Mouse (Mus musculus): Measurements from ENCODE around the gene Zfp46. TPM values are rescaled to one million over a fixed set of nuclear protein-coding genes. Genes with fewer than 3 reads are reported as not detected.

Zfp46 gene
- polyA plus RNA-seq (2014; fragmentation: Nextera tagmentation; extraction: Ambion mirVana), result 10.5 and 11.9 TPM in 2 replicates

DNA sequence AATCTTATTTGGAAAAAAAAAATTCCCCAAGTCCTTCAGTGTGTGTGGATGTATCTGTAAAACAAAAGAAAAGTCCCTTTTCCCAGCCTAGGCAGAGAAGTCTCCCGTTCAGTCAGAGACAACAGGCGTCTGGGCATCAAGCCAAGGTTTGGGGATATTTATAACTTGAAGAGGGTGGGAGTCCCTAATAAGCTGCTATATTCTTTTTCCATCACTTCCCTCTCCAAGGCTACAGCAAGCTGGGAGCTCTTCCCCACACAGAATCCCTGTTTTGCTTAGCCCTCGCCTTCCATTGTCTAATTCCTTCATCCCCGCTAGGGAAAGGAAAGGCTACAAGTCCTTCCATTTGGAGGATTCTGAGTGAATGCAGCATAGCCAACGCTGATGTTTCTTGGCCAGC, at the start of gene Zfp46:
TSS of gene Zfp46 (plus strand) at position 229 of the 400 bp plus-strand sequence.
- no peak for DNase-seq (ENCODE audit: low spot score)
- peak within 1 kb of the TSS; percentile 79 for H3K4me2 ChIP-seq
- 62% methylated on average over 5 of the region's 5 CpGs for WGBS
- peaks cover 6% of the 10 kb centered on the region for H3K4me1 ChIP-seq (replicated peaks; ENCODE audit: control insufficient read depth, insufficient read depth, low read length)
- peaks cover 3% of the 10 kb centered on the region; the same call in 1 of the 2 replicates for H3K9me3 ChIP-seq (ENCODE audit: control insufficient read depth, low read length)
- no peak for ATAC-seq (replicated peaks; ENCODE audit: low FRiP score)
- peaks cover 18% of the 10 kb centered on the region for H3K36me3 ChIP-seq (ENCODE audit: control insufficient read depth, insufficient read depth, low read length)
- H3K9ac ChIP-seq (ENCODE audit: low read depth, low read length), result peak within 1 kb of the TSS; percentile 72
- H3K27me3 ChIP-seq (replicated peaks; ENCODE audit: control insufficient read depth, insufficient read depth, low read length), result no peaks in the 10 kb centered on the region
- peak within 1 kb of the TSS; percentile 22; the same call in 1 of the 2 replicates for H3K27ac ChIP-seq (ENCODE audit: low read depth, low read length)
- peak within 1 kb of the TSS; percentile 60 for H3K4me3 ChIP-seq (ENCODE audit: low read depth, low read length)

DNA sequence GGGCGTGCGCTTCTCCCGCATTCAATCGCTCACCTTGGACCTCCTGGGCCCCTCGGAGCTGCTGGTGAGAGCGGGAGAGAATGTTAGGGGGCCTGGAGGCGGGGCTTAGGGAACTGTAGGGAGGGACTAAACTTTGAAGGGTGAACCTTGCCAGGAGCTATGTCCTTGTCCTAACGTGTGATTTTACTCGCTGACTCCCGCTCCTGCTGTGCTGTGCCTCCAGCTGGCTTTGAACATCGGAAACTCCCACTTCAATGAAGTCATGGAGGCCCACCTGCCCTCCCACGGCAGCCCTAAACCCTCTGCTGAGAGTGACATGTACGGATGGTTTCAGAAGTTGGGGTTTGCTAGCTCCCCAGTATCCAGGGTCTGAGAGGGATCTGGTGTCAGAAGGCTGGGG, 45.8 kb upstream of the Zfp46 start:
- H3K9ac ChIP-seq (ENCODE audit: low read depth, low read length), result no peak overlapping the region
- H3K27me3 ChIP-seq (replicated peaks; ENCODE audit: control insufficient read depth, insufficient read depth, low read length), result peaks cover 61% of the 10 kb centered on the region
- H3K9me3 ChIP-seq (ENCODE audit: control insufficient read depth, low read length), result no peaks in the 10 kb centered on the region
- 17% methylated on average over 13 of the region's 13 CpGs for WGBS
- no peak for ATAC-seq (replicated peaks; ENCODE audit: low FRiP score)
- H3K4me3 ChIP-seq (ENCODE audit: low read depth, low read length), result no peak overlapping the region
- DNase-seq (ENCODE audit: low spot score), result no peak
- H3K4me1 ChIP-seq (replicated peaks; ENCODE audit: control insufficient read depth, insufficient read depth, low read length), result no peaks in the 10 kb centered on the region
- 0 out of 2 replicates have a peak overlapping the region, but pooled peaks have one; percentile 20 for H3K4me2 ChIP-seq
- H3K27ac ChIP-seq (ENCODE audit: low read depth, low read length), result no peak overlapping the region
- no peaks in the 10 kb centered on the region for H3K36me3 ChIP-seq (ENCODE audit: control insufficient read depth, insufficient read depth, low read length)

DNA sequence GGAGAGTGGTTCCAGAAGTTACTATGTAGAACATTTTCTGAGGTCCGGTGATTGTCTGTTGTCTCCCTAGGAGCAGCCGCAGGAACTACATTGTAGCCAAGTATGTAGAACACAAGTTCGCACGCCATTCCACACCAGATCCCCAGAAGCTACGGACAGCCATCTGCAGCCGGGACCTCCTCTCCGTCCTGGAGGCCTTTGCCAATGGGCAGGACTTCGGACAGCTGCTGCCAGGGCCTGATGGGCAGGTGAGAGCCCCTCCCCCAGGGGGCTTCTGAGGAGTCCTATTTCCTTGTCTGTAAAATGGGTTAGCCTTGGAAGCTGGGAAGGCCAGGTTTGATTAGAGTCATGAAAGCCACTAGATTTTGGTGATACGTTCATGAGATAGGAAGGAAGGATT, 45.4 kb upstream of the Zfp46 start:
- Histone ChIP-seq H3K4me1 (replicated peaks; ENCODE audit: control insufficient read depth, insufficient read depth, low read length) (no peaks in the 10 kb centered on the region), H3K9me3 (ENCODE audit: control insufficient read depth, low read length) (no peaks in the 10 kb centered on the region), H3K4me3 (ENCODE audit: low read depth, low read length) (no peak overlapping the region), H3K36me3 (ENCODE audit: control insufficient read depth, insufficient read depth, low read length) (no peaks in the 10 kb centered on the region), H3K4me2 (no peak overlapping the region), H3K27me3 (replicated peaks; ENCODE audit: control insufficient read depth, insufficient read depth, low read length) (peaks cover 62% of the 10 kb centered on the region), H3K27ac (ENCODE audit: low read depth, low read length) (no peak overlapping the region), H3K9ac (ENCODE audit: low read depth, low read length) (no peak overlapping the region)
- ATAC-seq (replicated peaks; ENCODE audit: low FRiP score) (no peak), DNase-seq (ENCODE audit: low spot score) (no peak)
- whole genome bisulfite sequencing, result 57% methylated on average over 9 of the region's 9 CpGs

GRCm38 (mm10) chr4:136239622-136240021, 44.9 kb upstream of the Zfp46 start:
- ATAC-seq (replicated peaks; ENCODE audit: low FRiP score), result no peak; the same call in 1 of the 2 replicates
- H3K27me3 ChIP-seq (replicated peaks; ENCODE audit: control insufficient read depth, insufficient read depth, low read length), result peaks cover 64% of the 10 kb centered on the region
- 14% methylated on average over 8 of the region's 8 CpGs for WGBS

GRCm38 (mm10) chr4:136240123-136240522, 44.4 kb upstream of the Zfp46 start:
- no peaks in the 10 kb centered on the region for H3K36me3 ChIP-seq (ENCODE audit: control insufficient read depth, insufficient read depth, low read length)
- H3K27ac ChIP-seq (ENCODE audit: low read depth, low read length), result no peak overlapping the region
- no peak overlapping the region for H3K4me3 ChIP-seq (ENCODE audit: low read depth, low read length)
- no peak overlapping the region for H3K4me2 ChIP-seq
- 57% methylated on average over 14 of the region's 14 CpGs for WGBS
- no peaks in the 10 kb centered on the region for H3K4me1 ChIP-seq (replicated peaks; ENCODE audit: control insufficient read depth, insufficient read depth, low read length)
- H3K9ac ChIP-seq (ENCODE audit: low read depth, low read length), result no peak overlapping the region
- DNase-seq (ENCODE audit: low spot score) (no peak), ATAC-seq (replicated peaks; ENCODE audit: low FRiP score) (no peak)
- H3K27me3 ChIP-seq (replicated peaks; ENCODE audit: control insufficient read depth, insufficient read depth, low read length), result peaks cover 69% of the 10 kb centered on the region
- H3K9me3 ChIP-seq (ENCODE audit: control insufficient read depth, low read length), result no peaks in the 10 kb centered on the region

More at GRCm38 (mm10) chr4:136239622-136240021, 44.9 kb upstream of the Zfp46 start:
- H3K4me2 ChIP-seq, result no peak overlapping the region
- no peak overlapping the region for H3K27ac ChIP-seq (ENCODE audit: low read depth, low read length)
- no peaks in the 10 kb centered on the region for H3K36me3 ChIP-seq (ENCODE audit: control insufficient read depth, insufficient read depth, low read length)
- no peaks in the 10 kb centered on the region for H3K4me1 ChIP-seq (replicated peaks; ENCODE audit: control insufficient read depth, insufficient read depth, low read length)
- no peak overlapping the region for H3K9ac ChIP-seq (ENCODE audit: low read depth, low read length)
- H3K9me3 ChIP-seq (ENCODE audit: control insufficient read depth, low read length), result no peaks in the 10 kb centered on the region
- peak; percentile 78 for DNase-seq (ENCODE audit: low spot score)
- no peak overlapping the region for H3K4me3 ChIP-seq (ENCODE audit: low read depth, low read length)

- Histone ChIP-seq H3K27ac (ENCODE audit: low read depth, low read length) (no peak overlapping the region), H3K4me3 (ENCODE audit: low read depth, low read length) (no peak overlapping the region), H3K9me3 (ENCODE audit: control insufficient read depth, low read length) (no peaks in the 10 kb centered on the region), H3K27me3 (replicated peaks; ENCODE audit: control insufficient read depth, insufficient read depth, low read length) (peaks cover 77% of the 10 kb centered on the region), H3K4me1 (replicated peaks; ENCODE audit: control insufficient read depth, insufficient read depth, low read length) (no peaks in the 10 kb centered on the region), H3K9ac (ENCODE audit: low read depth, low read length) (no peak overlapping the region), H3K36me3 (ENCODE audit: control insufficient read depth, insufficient read depth, low read length) (no peaks in the 10 kb centered on the region), H3K4me2 (no peak overlapping the region)
- ATAC-seq (replicated peaks; ENCODE audit: low FRiP score), result no peak
- WGBS, result 67% methylated on average over 8 of the region's 8 CpGs
- DNase-seq (ENCODE audit: low spot score), result no peak
These were observed 43.5 kb upstream of the Zfp46 start for GRCm38 (mm10) chr4:136240955-136241354.

GRCm38 (mm10) chr4:136242065-136242703, 42.3 kb upstream of the Zfp46 start:
- H3K4me2 ChIP-seq, result no peak overlapping the region
- no peaks in the 10 kb centered on the region for H3K36me3 ChIP-seq (ENCODE audit: control insufficient read depth, insufficient read depth, low read length)
- H3K4me1 ChIP-seq (replicated peaks; ENCODE audit: control insufficient read depth, insufficient read depth, low read length), result peaks cover 6% of the 10 kb centered on the region; the same call in 1 of the 2 replicates
- H3K9ac ChIP-seq (ENCODE audit: low read depth, low read length), result no peak overlapping the region
- H3K4me3 ChIP-seq (ENCODE audit: low read depth, low read length), result no peak overlapping the region
- DNase-seq (ENCODE audit: low spot score) (no peak), ATAC-seq (replicated peaks; ENCODE audit: low FRiP score) (no peak)
- no peak overlapping the region for H3K27ac ChIP-seq (ENCODE audit: low read depth, low read length)
- H3K9me3 ChIP-seq (ENCODE audit: control insufficient read depth, low read length), result no peaks in the 10 kb centered on the region
- WGBS, result 37% methylated on average over 8 of the region's 8 CpGs
- H3K27me3 ChIP-seq (replicated peaks; ENCODE audit: control insufficient read depth, insufficient read depth, low read length), result peaks cover 89% of the 10 kb centered on the region

- Histone ChIP-seq H3K36me3 (ENCODE audit: control insufficient read depth, insufficient read depth, low read length) (no peaks in the 10 kb centered on the region), H3K4me3 (ENCODE audit: low read depth, low read length) (no peak overlapping the region), H3K9ac (ENCODE audit: low read depth, low read length) (no peak overlapping the region), H3K27ac (ENCODE audit: low read depth, low read length) (no peak overlapping the region), H3K4me1 (replicated peaks; ENCODE audit: control insufficient read depth, insufficient read depth, low read length) (peaks cover 6% of the 10 kb centered on the region; the same call in 1 of the 2 replicates), H3K4me2 (no peak overlapping the region), H3K27me3 (replicated peaks; ENCODE audit: control insufficient read depth, insufficient read depth, low read length) (peaks cover 89% of the 10 kb centered on the region), H3K9me3 (ENCODE audit: control insufficient read depth, low read length) (no peaks in the 10 kb centered on the region)
- ATAC-seq (replicated peaks; ENCODE audit: low FRiP score), result no peak
- 71% methylated on average over 7 of the region's 7 CpGs for WGBS
- no peak for DNase-seq (ENCODE audit: low spot score)
These were observed 41.8 kb upstream of the Zfp46 start for GRCm38 (mm10) chr4:136242728-136243127.

DNA sequence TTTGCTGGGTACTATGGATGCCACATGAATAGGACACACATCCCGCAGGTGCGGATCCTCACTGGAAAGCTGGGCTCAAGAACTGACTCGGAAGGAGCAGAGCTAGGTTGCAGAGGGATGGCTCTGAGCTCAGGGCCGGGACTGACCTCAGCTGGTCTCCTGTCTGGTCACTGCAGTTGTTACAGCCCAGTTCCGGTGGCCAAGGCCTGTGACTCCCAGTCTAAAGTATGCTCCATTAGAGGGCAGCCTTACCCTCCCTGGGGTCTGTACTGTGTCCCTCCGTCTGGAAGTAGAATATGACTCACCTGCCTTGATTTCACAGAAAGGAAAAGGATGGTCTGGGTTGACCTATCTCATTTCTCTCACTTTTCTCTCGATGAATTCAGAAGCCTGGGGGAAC, 40.3 kb upstream of the Zfp46 start:
- Histone ChIP-seq H3K27ac (ENCODE audit: low read depth, low read length) (no peak overlapping the region), H3K9me3 (ENCODE audit: control insufficient read depth, low read length) (no peaks in the 10 kb centered on the region), H3K4me2 (no peak overlapping the region), H3K9ac (ENCODE audit: low read depth, low read length) (no peak overlapping the region), H3K4me1 (replicated peaks; ENCODE audit: control insufficient read depth, insufficient read depth, low read length) (peaks cover 6% of the 10 kb centered on the region; the same call in 1 of the 2 replicates), H3K36me3 (ENCODE audit: control insufficient read depth, insufficient read depth, low read length) (no peaks in the 10 kb centered on the region), H3K27me3 (replicated peaks; ENCODE audit: control insufficient read depth, insufficient read depth, low read length) (peaks cover 89% of the 10 kb centered on the region), H3K4me3 (ENCODE audit: low read depth, low read length) (no peak overlapping the region)
- WGBS, result 53% methylated on average over 7 of the region's 7 CpGs
- no peak for DNase-seq (ENCODE audit: low spot score)
- no peak for ATAC-seq (replicated peaks; ENCODE audit: low FRiP score)
